Mouse (Mus musculus) stomach, postnatal 0 days (tissue): ENCODE results near the gene Togaram2. TPM values are rescaled to one million over a fixed set of nuclear protein-coding genes. Genes with fewer than 3 reads are reported as not detected.

ENCODE experiments used
- ATAC-seq: fragments of 200-750 bp; cut with Nextera tagmentation; 2 replicates; pipeline ENCODE4 v1.8.0; 2017; ENCODE audit not compliant: low FRiP score, low TSS enrichment
- DNase-seq: peaks from one replicate; pipeline ENCODE4 v3.0.0-alpha.2; 2016; ENCODE audit warnings: low spot score
- H3K27ac ChIP-seq: fragments of 300-500 bp; sonication (generic); replicated peaks from 2 replicates; pipeline ENCODE4 v1.5.1; 2014; ENCODE audit warnings: mild to moderate bottlenecking, control low read depth
- H3K27me3 ChIP-seq: fragments of 300-500 bp; sonication (generic); 2 replicates; pipeline ENCODE4 v1.6.1; 2014; ENCODE audit warnings: low read length; ENCODE audit not compliant: control insufficient read depth, insufficient read depth
- H3K36me3 ChIP-seq: fragments of 300-500 bp; sonication (generic); 2 replicates; pipeline ENCODE4 v1.6.1; 2014; ENCODE audit warnings: low read length, mixed read lengths; ENCODE audit not compliant: control insufficient read depth, insufficient read depth
- H3K4me1 ChIP-seq: fragments of 300-500 bp; sonication (generic); replicated peaks from 2 replicates; pipeline ENCODE4 v1.6.1; 2014; ENCODE audit warnings: antibody characterized with exemption; ENCODE audit not compliant: control insufficient read depth, insufficient read depth
- H3K4me2 ChIP-seq: fragments of 300-500 bp; sonication (generic); replicated peaks from 2 replicates; pipeline ENCODE4 v1.6.1; 2014; ENCODE audit warnings: low read depth, mild to moderate bottlenecking, control low read depth, moderate library complexity
- H3K4me3 ChIP-seq: fragments of 300-500 bp; sonication (generic); 2 replicates; pipeline ENCODE4 v1.5.1; 2014; ENCODE audit warnings: low read depth, low read length, control low read depth
- H3K9ac ChIP-seq: fragments of 300-500 bp; sonication (generic); 2 replicates; pipeline ENCODE4 v1.6.1; 2014; ENCODE audit warnings: mild to moderate bottlenecking, low read length, control low read depth, mixed read lengths
- H3K9me3 ChIP-seq: fragments of 300-500 bp; sonication (generic); 2 replicates; pipeline ENCODE4 v1.6.1; 2016; ENCODE audit warnings: low read length; ENCODE audit not compliant: control insufficient read depth
- CTCF ChIP-seq: IDR thresholded peaks from 2 replicates; pipeline ENCODE4 v1.5.1; 2016; ENCODE audit warnings: antibody characterized with exemption, low read depth, mild to moderate bottlenecking, moderate library complexity
- EP300 ChIP-seq: optimal IDR thresholded peaks from 2 replicates; pipeline ENCODE3; 2016; ENCODE audit warnings: antibody characterized with exemption
- WGBS: fragments of 180-500 bp; shearing (Covaris S2); extraction: QIAGEN DNeasy Blood & Tissue Kit; methylation state at CpG from one replicate; pipeline ENCODE4 v1.1.7; 2014; 5-methylcytosine and 5-hydroxymethylcytosine counted together
- polyA plus RNA-seq: library from polyadenylated mRNA; unstranded; fragments of >200 nt; fragmentation: Nextera tagmentation; extraction: Ambion mirVana; gene quantifications from 2 replicates; pipeline ENCODE4 v1.2.1, GENCODE M21; 2015

Gene Togaram2
- polyA plus RNA-seq, 1 experiment from 2014 or later = 0.55 TPM

- Histone ChIP-seq H3K36me3 (no peaks in the 10 kb centered on the region), H3K4me2 (no peak overlapping the region), H3K27me3 (no peaks in the 10 kb centered on the region), H3K9me3 (no peaks in the 10 kb centered on the region), H3K4me1 (no peaks in the 10 kb centered on the region), H3K27ac (no peak overlapping the region; the same call in 1 of the 2 replicates), H3K9ac (no peak overlapping the region), H3K4me3 (no peak overlapping the region)
- DNase-seq (no peak), ATAC-seq (no peak)
- 33% methylated on average over 1 of the region's 1 CpGs for WGBS
- TF ChIP-seq CTCF (no peak), EP300 (no peak)
Measured at GRCm38 (mm10) chr17:71705113-71705512, 32.1 kb downstream of the Togaram2 start.

GRCm38 (mm10) chr17:71705550-71706480, 32.8 kb downstream of the Togaram2 start:
- no peak overlapping the region for H3K9ac ChIP-seq
- H3K27ac ChIP-seq = peak overlapping the region; percentile 63
- TF ChIP-seq EP300 = no peak
- TF ChIP-seq CTCF = no peak
- no peaks in the 10 kb centered on the region for H3K4me1 ChIP-seq
- 55% methylated on average over 14 of the region's 14 CpGs for whole genome bisulfite sequencing
- H3K9me3 ChIP-seq = no peaks in the 10 kb centered on the region
- H3K4me3 ChIP-seq = no peak overlapping the region
- no peaks in the 10 kb centered on the region for H3K36me3 ChIP-seq
- H3K4me2 ChIP-seq = no peak overlapping the region
- H3K27me3 ChIP-seq = no peaks in the 10 kb centered on the region
- no peak for DNase-seq
- peak; percentile 49; the same call in 1 of the 2 replicates for ATAC-seq

GRCm38 (mm10) chr17:71707715-71708114, 34.7 kb downstream of the Togaram2 start:
- DNase-seq (no peak), ATAC-seq (no peak)
- Histone ChIP-seq H3K36me3 (no peaks in the 10 kb centered on the region), H3K9ac (no peak overlapping the region), H3K4me1 (no peaks in the 10 kb centered on the region), H3K27me3 (no peaks in the 10 kb centered on the region), H3K4me3 (no peak overlapping the region), H3K27ac (no peak overlapping the region), H3K4me2 (no peak overlapping the region), H3K9me3 (no peaks in the 10 kb centered on the region)
- TF ChIP-seq CTCF = no peak
- no peak for TF ChIP-seq EP300
- 50% methylated on average over 4 of the region's 4 CpGs for WGBS

GRCm38 (mm10) chr17:71712279-71712678, 39.2 kb downstream of the Togaram2 start:
- Histone ChIP-seq H3K4me1 (no peaks in the 10 kb centered on the region), H3K4me2 (no peak overlapping the region), H3K27ac (no peak overlapping the region), H3K4me3 (no peak overlapping the region), H3K36me3 (no peaks in the 10 kb centered on the region), H3K9ac (no peak overlapping the region), H3K9me3 (no peaks in the 10 kb centered on the region), H3K27me3 (no peaks in the 10 kb centered on the region)
- 68% methylated on average over 6 of the region's 6 CpGs for WGBS
- DNase-seq (no peak), ATAC-seq (no peak)
- TF ChIP-seq CTCF (no peak), EP300 (no peak)

DNA sequence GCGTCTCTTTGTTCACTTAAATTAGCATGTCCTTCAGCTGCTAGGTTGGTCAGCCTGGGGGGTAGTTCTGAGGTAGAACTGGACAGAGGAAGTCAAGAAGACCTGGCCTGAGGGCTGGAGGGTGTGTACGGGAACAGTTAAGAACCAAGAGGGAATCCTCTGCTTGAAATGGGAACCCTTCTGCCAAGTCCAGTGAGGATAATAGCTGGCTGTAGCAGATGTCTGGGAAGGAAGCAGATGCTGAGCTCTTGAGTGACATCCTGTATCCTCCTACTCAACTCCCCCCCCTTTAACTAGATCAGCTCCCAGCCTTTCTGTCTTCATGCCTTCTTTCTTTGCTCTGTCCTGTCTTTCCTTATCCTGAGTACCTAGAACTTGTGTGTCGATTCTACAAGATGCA, 42.0 kb downstream of the Togaram2 start:
- no peak for ATAC-seq
- H3K27me3 ChIP-seq = no peaks in the 10 kb centered on the region
- no peaks in the 10 kb centered on the region for H3K4me1 ChIP-seq
- TF ChIP-seq EP300 (no peak), CTCF (no peak)
- 70% methylated on average over 3 of the region's 3 CpGs for WGBS
- no peak overlapping the region for H3K4me2 ChIP-seq
- no peaks in the 10 kb centered on the region for H3K9me3 ChIP-seq
- H3K27ac ChIP-seq = no peak overlapping the region
- H3K9ac ChIP-seq = no peak overlapping the region
- no peaks in the 10 kb centered on the region for H3K36me3 ChIP-seq
- no peak for DNase-seq
- no peak overlapping the region for H3K4me3 ChIP-seq
